Mouse (Mus musculus) heart, adult 2 months (tissue): ENCODE results near the gene Dock2. TPM values are rescaled to one million over a fixed set of nuclear protein-coding genes. Genes with fewer than 3 reads are reported as not detected.

Experiments
- DNase-seq, 2 experiments: peaks; one replicate each; pipeline ENCODE4 v3.0.0; 2021
- H3K27ac ChIP-seq: fragments of 200-600 bp; 2 replicates; pipeline ENCODE4 v1.8.1; 2022
- H3K27me3 ChIP-seq: fragments of 200-500 bp; 2 replicates; pipeline ENCODE4 v1.6.1; 2012; ENCODE audit warnings: mild to moderate bottlenecking, low read length, inconsistent platforms, mixed read lengths; ENCODE audit not compliant: control insufficient read depth, insufficient read depth
- H3K36me3 ChIP-seq: fragments of 200-500 bp; 2 replicates; pipeline ENCODE4 v1.6.1; 2012; ENCODE audit warnings: low read length, inconsistent platforms; ENCODE audit not compliant: control insufficient read depth, insufficient read depth
- H3K4me1 ChIP-seq: fragments of 200-500 bp; 2 replicates; pipeline ENCODE4 v1.6.1; 2011; ENCODE audit warnings: low read length; ENCODE audit not compliant: control insufficient read depth, insufficient read depth
- H3K4me3 ChIP-seq: fragments of 200-600 bp; 2 replicates; pipeline ENCODE4 v1.8.1; 2022
- H3K79me2 ChIP-seq: fragments of 200-500 bp; replicated peaks from 2 replicates; pipeline ENCODE4 v1.6.1; 2012; ENCODE audit warnings: mild to moderate bottlenecking, inconsistent platforms, low read length, moderate library complexity, mixed read lengths; ENCODE audit not compliant: control insufficient read depth, insufficient read depth
- H3K9ac ChIP-seq: fragments of 200-500 bp; 2 replicates; pipeline ENCODE4 v1.6.1; 2012; ENCODE audit warnings: low read depth, mild to moderate bottlenecking, control low read depth, inconsistent platforms, low read length, mixed read lengths
- CTCF ChIP-seq: fragments of 200-600 bp; IDR thresholded peaks from 2 replicates; pipeline ENCODE4 v1.8.1; 2022; ENCODE audit warnings: antibody characterized with exemption, mild to moderate bottlenecking, moderate library complexity
- EP300 ChIP-seq: fragments of 200-500 bp; IDR thresholded peaks from 2 replicates; pipeline ENCODE4 v1.6.1; 2011; ENCODE audit warnings: low read depth, low read length, control low read depth; ENCODE audit not compliant: insufficient read depth
- POLR2A ChIP-seq: fragments of 200-500 bp; IDR thresholded peaks from 2 replicates; pipeline ENCODE4 v1.6.1; 2011; ENCODE audit warnings: mild to moderate bottlenecking, low read depth, low read length, control low read depth; ENCODE audit not compliant: insufficient read depth
- WGBS: fragments of 180-500 bp; shearing (Covaris S2); methylation state at CpG from one replicate; pipeline ENCODE4 v1.1.7; 2018; 5-methylcytosine and 5-hydroxymethylcytosine counted together
- intact Hi-C: fragments of 180-260 bp; cut with DNase I; formaldehyde crosslinking; loops from one replicate; pipeline ENCODE4 v1.15.1; 2025
- polyA plus RNA-seq: library from polyadenylated mRNA; depleted of rRNA; stranded (reverse); fragments of >200 nt; gene quantifications from 2 replicates; pipeline ENCODE4 v1.2.3, GENCODE M21; 2012
- total RNA-seq, 2 experiments: library from RNA; stranded (reverse); gene quantifications; 2 replicates each; pipeline ENCODE4 v1.2.3; 2021

Dock2 gene
- total and polyA plus RNA-seq, 3 experiments = 1.7 to 3.4 (median 2.3) TPM

- WGBS = 39% methylated on average over 2 of the region's 2 CpGs
- TF ChIP-seq EP300 (no peak), CTCF (no peak), POLR2A (no peak)
Measured at GRCm38 (mm10) chr11:34774636-34775035, 9.1 kb downstream of the Dock2 start.

GRCm38 (mm10) chr11:34773304-34773895, 10.3 kb downstream of the Dock2 start:
- peak in 1 of 2 experiments; percentile 33 for DNase-seq
- Histone ChIP-seq H3K79me2 (no peaks in the 10 kb centered on the region), H3K4me1 (peaks cover 1% of the 10 kb centered on the region; the same call in 1 of the 2 replicates), H3K36me3 (no peaks in the 10 kb centered on the region), H3K27ac (no peak overlapping the region), H3K27me3 (no peaks in the 10 kb centered on the region), H3K4me3 (no peak overlapping the region), H3K9ac (no peak overlapping the region)
- intact Hi-C loops = no loop called here
- no peak for TF ChIP-seq CTCF
- no peak for TF ChIP-seq EP300
- TF ChIP-seq POLR2A = no peak
- 76% methylated on average over 9 of the region's 9 CpGs for WGBS

More at GRCm38 (mm10) chr11:34774636-34775035, 9.1 kb downstream of the Dock2 start:
- no peaks in the 10 kb centered on the region for H3K27me3 ChIP-seq
- no peak overlapping the region for H3K4me3 ChIP-seq
- no peak for DNase-seq
- intact Hi-C loops = no loop called here
- H3K36me3 ChIP-seq = no peaks in the 10 kb centered on the region
- H3K27ac ChIP-seq = no peak overlapping the region
- H3K79me2 ChIP-seq = no peaks in the 10 kb centered on the region
- H3K4me1 ChIP-seq = peaks cover 1% of the 10 kb centered on the region; the same call in 1 of the 2 replicates
- no peak overlapping the region for H3K9ac ChIP-seq

GRCm38 (mm10) chr11:34771221-34771986, 12.3 kb downstream of the Dock2 start:
- DNase-seq = peak; percentile 48 to 73
- Histone ChIP-seq H3K27me3 (no peaks in the 10 kb centered on the region), H3K4me1 (peaks cover 1% of the 10 kb centered on the region; the same call in 1 of the 2 replicates), H3K9ac (no peak overlapping the region), H3K4me3 (no peak overlapping the region), H3K36me3 (no peaks in the 10 kb centered on the region), H3K27ac (no peak overlapping the region), H3K79me2 (no peaks in the 10 kb centered on the region)
- no peak for TF ChIP-seq EP300
- TF ChIP-seq POLR2A = no peak
- TF ChIP-seq CTCF = no peak
- intact Hi-C loops = no loop called here
- 52% methylated on average over 12 of the region's 12 CpGs for WGBS

- 46% methylated on average over 4 of the region's 4 CpGs for WGBS
- H3K4me1 ChIP-seq = peaks cover 1% of the 10 kb centered on the region; the same call in 1 of the 2 replicates
- no peak overlapping the region for H3K4me3 ChIP-seq
- no peaks in the 10 kb centered on the region for H3K27me3 ChIP-seq
- TF ChIP-seq CTCF = no peak
- no peak for TF ChIP-seq EP300
- TF ChIP-seq POLR2A = no peak
- no peak overlapping the region for H3K27ac ChIP-seq
- H3K79me2 ChIP-seq = no peaks in the 10 kb centered on the region
- no peak for DNase-seq
- H3K9ac ChIP-seq = no peak overlapping the region
- intact Hi-C loops = no loop called here
- H3K36me3 ChIP-seq = no peaks in the 10 kb centered on the region
Measured at GRCm38 (mm10) chr11:34770666-34771065, 13.0 kb downstream of the Dock2 start.

- H3K36me3 ChIP-seq = no peaks in the 10 kb centered on the region
- no peak for DNase-seq
- no peak overlapping the region for H3K9ac ChIP-seq
- intact Hi-C loops = no loop called here
- no peak overlapping the region for H3K27ac ChIP-seq
- no peak for TF ChIP-seq POLR2A
- TF ChIP-seq EP300 = no peak
- no peak for TF ChIP-seq CTCF
- H3K4me1 ChIP-seq = peaks cover 1% of the 10 kb centered on the region; the same call in 1 of the 2 replicates
- H3K4me3 ChIP-seq = no peak overlapping the region
- H3K79me2 ChIP-seq = no peaks in the 10 kb centered on the region
- no peaks in the 10 kb centered on the region for H3K27me3 ChIP-seq
- 92% methylated on average over 8 of the region's 8 CpGs for WGBS
Measured at GRCm38 (mm10) chr11:34769946-34770345, 13.7 kb downstream of the Dock2 start.

- intact Hi-C loops = no loop called here
- Histone ChIP-seq H3K9ac (no peak overlapping the region), H3K27me3 (no peaks in the 10 kb centered on the region), H3K79me2 (no peaks in the 10 kb centered on the region), H3K27ac (no peak overlapping the region), H3K4me1 (peaks cover 1% of the 10 kb centered on the region; the same call in 1 of the 2 replicates), H3K36me3 (no peaks in the 10 kb centered on the region), H3K4me3 (no peak overlapping the region)
- DNase-seq = no peak
- TF ChIP-seq CTCF = no peak
- no peak for TF ChIP-seq EP300
- no peak for TF ChIP-seq POLR2A
- WGBS = 86% methylated on average over 2 of the region's 2 CpGs
Measured at GRCm38 (mm10) chr11:34769396-34769795, 14.3 kb downstream of the Dock2 start.
